Mouse (Mus musculus): ENCODE measurements around the gene Mtfp1. TPM values are rescaled to one million over a fixed set of nuclear protein-coding genes. Genes with fewer than 3 reads are reported as not detected.

Gene Mtfp1
- total and polyA plus RNA-seq, 3 experiments: 129 to 158 (median 141) TPM

- no peak within 1 kb of the TSS for H3K27ac ChIP-seq
- H3K79me2 ChIP-seq (replicated peaks; ENCODE audit: control insufficient read depth, insufficient read depth, low read length): no peaks in the 10 kb centered on the region
- no peaks in the 10 kb centered on the region for H3K4me1 ChIP-seq (ENCODE audit: control insufficient read depth, insufficient read depth, low read length)
- TF ChIP-seq CTCF (IDR thresholded peaks at IDR 0.05): no peak
- TF ChIP-seq EP300 (IDR thresholded peaks at IDR 0.05; ENCODE audit: insufficient read depth, low read depth, low read length): no peak
- no peak for TF ChIP-seq POLR2A (IDR thresholded peaks at IDR 0.05; ENCODE audit: insufficient read depth, low read depth, low read length)
- 63% methylated on average over 10 of the region's 10 CpGs for WGBS
- DNase-seq: no peak
- no peak within 1 kb of the TSS for H3K4me3 ChIP-seq
- intact Hi-C loops (cut with DNase I): no loop called here
- H3K36me3 ChIP-seq (ENCODE audit: control insufficient read depth, insufficient read depth, low read length): no peaks in the 10 kb centered on the region
- no peak within 1 kb of the TSS for H3K9ac ChIP-seq (ENCODE audit: low read depth, low read length)
- H3K27me3 ChIP-seq (ENCODE audit: control insufficient read depth, insufficient read depth, low read length): no peaks in the 10 kb centered on the region
These were observed 27.7 kb upstream of the Mtfp1 start, which contains the start of gene Sec14l2 for GRCm38 (mm10) chr11:4122742-4123579. Gene Sec14l2 (minus strand): TSS chr11:4123415.

GRCm38 (mm10) chr11:4122226-4122625 is 27.0 kb upstream of the Mtfp1 start:
- DNase-seq: no peak
- TF ChIP-seq EP300 (IDR thresholded peaks at IDR 0.05; ENCODE audit: insufficient read depth, low read depth, low read length): no peak
- TF ChIP-seq CTCF (IDR thresholded peaks at IDR 0.05): no peak
- no peak for TF ChIP-seq POLR2A (IDR thresholded peaks at IDR 0.05; ENCODE audit: insufficient read depth, low read depth, low read length)
- intact Hi-C loops (cut with DNase I): no loop called here
- no peak overlapping the region for H3K27ac ChIP-seq
- WGBS: 84% methylated on average over 5 of the region's 5 CpGs
- no peak overlapping the region for H3K9ac ChIP-seq (ENCODE audit: low read depth, low read length)
- no peaks in the 10 kb centered on the region for H3K79me2 ChIP-seq (replicated peaks; ENCODE audit: control insufficient read depth, insufficient read depth, low read length)
- no peaks in the 10 kb centered on the region for H3K27me3 ChIP-seq (ENCODE audit: control insufficient read depth, insufficient read depth, low read length)
- H3K36me3 ChIP-seq (ENCODE audit: control insufficient read depth, insufficient read depth, low read length): no peaks in the 10 kb centered on the region
- H3K4me3 ChIP-seq: no peak overlapping the region
- H3K4me1 ChIP-seq (ENCODE audit: control insufficient read depth, insufficient read depth, low read length): peaks cover 5% of the 10 kb centered on the region; the same call in 1 of the 2 replicates

DNA sequence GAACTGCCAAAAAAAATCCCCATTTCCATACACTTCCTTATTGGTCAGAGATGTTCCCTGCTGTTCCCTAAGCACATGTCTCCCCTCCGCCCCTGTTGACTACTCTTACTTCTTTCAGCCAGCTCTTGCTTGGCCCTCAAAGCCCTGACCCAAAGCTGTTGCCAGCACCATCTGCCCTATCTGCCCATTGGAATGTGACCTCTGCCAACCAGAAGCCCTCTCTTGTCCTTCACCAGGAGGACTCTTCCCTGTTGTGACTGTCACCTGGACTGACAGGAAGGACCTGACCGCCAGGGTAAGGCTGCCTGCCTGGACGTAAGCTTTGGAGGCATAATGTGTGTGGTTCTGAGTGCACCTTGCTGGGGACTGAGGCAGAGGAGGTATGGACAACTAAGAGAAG is 26.4 kb upstream of the Mtfp1 start:
- H3K27ac ChIP-seq: no peak overlapping the region
- 86% methylated on average over 3 of the region's 3 CpGs for WGBS
- intact Hi-C loops (cut with DNase I): no loop called here

GRCm38 (mm10) chr11:4119635-4120034 is 24.4 kb upstream of the Mtfp1 start:
- H3K27ac ChIP-seq: no peak overlapping the region
- H3K4me3 ChIP-seq: no peak overlapping the region
- H3K27me3 ChIP-seq (ENCODE audit: control insufficient read depth, insufficient read depth, low read length): no peaks in the 10 kb centered on the region
- intact Hi-C loops (cut with DNase I): no loop called here
- H3K36me3 ChIP-seq (ENCODE audit: control insufficient read depth, insufficient read depth, low read length): no peaks in the 10 kb centered on the region
- H3K4me1 ChIP-seq (ENCODE audit: control insufficient read depth, insufficient read depth, low read length): peaks cover 8% of the 10 kb centered on the region
- H3K9ac ChIP-seq (ENCODE audit: low read depth, low read length): no peak overlapping the region
- TF ChIP-seq POLR2A (IDR thresholded peaks at IDR 0.05; ENCODE audit: insufficient read depth, low read depth, low read length): no peak
- TF ChIP-seq CTCF (IDR thresholded peaks at IDR 0.05): no peak
- no peak for TF ChIP-seq EP300 (IDR thresholded peaks at IDR 0.05; ENCODE audit: insufficient read depth, low read depth, low read length)
- no peaks in the 10 kb centered on the region for H3K79me2 ChIP-seq (replicated peaks; ENCODE audit: control insufficient read depth, insufficient read depth, low read length)
- WGBS: 25% methylated on average over 5 of the region's 5 CpGs
- no peak for DNase-seq

More for the DNA sequence above, 26.4 kb upstream of the Mtfp1 start:
- no peaks in the 10 kb centered on the region for H3K36me3 ChIP-seq (ENCODE audit: control insufficient read depth, insufficient read depth, low read length)
- DNase-seq: no peak
- no peak for TF ChIP-seq POLR2A (IDR thresholded peaks at IDR 0.05; ENCODE audit: insufficient read depth, low read depth, low read length)
- no peak for TF ChIP-seq CTCF (IDR thresholded peaks at IDR 0.05)
- no peak for TF ChIP-seq EP300 (IDR thresholded peaks at IDR 0.05; ENCODE audit: insufficient read depth, low read depth, low read length)
- no peak overlapping the region for H3K9ac ChIP-seq (ENCODE audit: low read depth, low read length)
- H3K4me3 ChIP-seq: no peak overlapping the region
- no peaks in the 10 kb centered on the region for H3K79me2 ChIP-seq (replicated peaks; ENCODE audit: control insufficient read depth, insufficient read depth, low read length)
- no peaks in the 10 kb centered on the region for H3K27me3 ChIP-seq (ENCODE audit: control insufficient read depth, insufficient read depth, low read length)
- peaks cover 8% of the 10 kb centered on the region for H3K4me1 ChIP-seq (ENCODE audit: control insufficient read depth, insufficient read depth, low read length)

- Histone ChIP-seq H3K27me3 (ENCODE audit: control insufficient read depth, insufficient read depth, low read length) (no peaks in the 10 kb centered on the region), H3K4me3 (peak overlapping the region; percentile 59), H3K27ac (0 out of 2 replicates have a peak overlapping the region, but pooled peaks have one; percentile 7), H3K79me2 (replicated peaks; ENCODE audit: control insufficient read depth, insufficient read depth, low read length) (no peaks in the 10 kb centered on the region), H3K4me1 (ENCODE audit: control insufficient read depth, insufficient read depth, low read length) (peaks cover 8% of the 10 kb centered on the region), H3K36me3 (ENCODE audit: control insufficient read depth, insufficient read depth, low read length) (no peaks in the 10 kb centered on the region), H3K9ac (ENCODE audit: low read depth, low read length) (peak overlapping the region; percentile 72)
- DNase-seq: peak; percentile 69 to 74
- TF ChIP-seq CTCF (IDR thresholded peaks at IDR 0.05): no peak
- TF ChIP-seq POLR2A (IDR thresholded peaks at IDR 0.05; ENCODE audit: insufficient read depth, low read depth, low read length): 0 out of 2 replicates have a peak, but pooled peaks have one; percentile 23
- WGBS: 1% methylated on average over 41 of the region's 41 CpGs
- intact Hi-C loops (cut with DNase I): no loop called here
These were observed 23.1 kb upstream of the Mtfp1 start for GRCm38 (mm10) chr11:4118081-4118921.
